Mouse (Mus musculus) G1E (cell line): ENCODE results near the gene Hspb3.

ENCODE experiments used
- CTCF ChIP-seq: IDR thresholded peaks from 2 replicates; pipeline ENCODE4 v1.5.1; 2012; ENCODE audit warnings: low read depth, low read length, inconsistent platforms, mixed read lengths
- GATA1 ChIP-seq: IDR thresholded peaks from 2 replicates; pipeline ENCODE4 v1.6.1; 2012; ENCODE audit warnings: borderline replicate concordance, low read length, inconsistent platforms, mixed read lengths
- GATA2 ChIP-seq: IDR thresholded peaks from 2 replicates; pipeline ENCODE4 v1.6.1; 2012; ENCODE audit warnings: low read depth, low read length, inconsistent platforms, borderline replicate concordance
- TAL1 ChIP-seq: conservative IDR thresholded peaks from 2 replicates; pipeline ENCODE4 v1.6.1; 2012; ENCODE audit warnings: low read depth, low read length, inconsistent platforms, mixed read lengths

DNA sequence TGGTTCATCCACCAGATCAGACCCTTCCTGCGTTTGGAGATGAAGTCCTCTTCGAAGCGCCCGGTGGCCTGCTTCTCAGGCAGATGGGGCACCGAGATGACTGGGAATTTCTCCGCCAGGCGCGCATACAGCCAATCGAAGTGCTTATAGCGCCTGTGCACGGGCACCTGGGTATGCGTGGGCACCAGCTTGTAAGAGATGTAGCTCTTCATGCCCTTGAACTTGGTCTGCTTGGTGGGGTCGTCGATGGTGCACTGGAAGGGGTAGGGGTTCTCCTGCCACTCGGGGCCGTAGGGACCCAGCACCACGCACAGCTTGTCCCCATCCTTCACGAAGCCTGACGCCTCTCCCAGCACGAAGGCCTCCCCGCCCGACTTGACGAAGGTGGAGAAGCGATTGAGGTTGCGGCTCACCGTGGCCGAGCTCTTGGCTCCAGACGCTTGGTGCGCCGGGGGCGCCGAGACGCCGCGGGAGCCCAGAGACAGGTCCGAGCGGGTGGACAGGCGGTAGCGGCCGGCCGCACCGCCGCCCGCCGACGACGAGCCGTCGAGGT is 46.1 kb downstream of the Hspb3 start:
- TF ChIP-seq CTCF: no peak
- TF ChIP-seq GATA1: no peak
- no peak for TF ChIP-seq GATA2
- no peak for TF ChIP-seq TAL1
